Mouse (Mus musculus): ENCODE results near the gene Lrrc38.
A peak's percentile ranks its signal among the peaks of the same experiment; 100 is the strongest.
"Not testable (repeated sequence)": the region's sequence is repeated elsewhere in the genome, so short reads cannot be mapped to it uniquely, and the experiment has no call there.

Lrrc38 gene

DNA sequence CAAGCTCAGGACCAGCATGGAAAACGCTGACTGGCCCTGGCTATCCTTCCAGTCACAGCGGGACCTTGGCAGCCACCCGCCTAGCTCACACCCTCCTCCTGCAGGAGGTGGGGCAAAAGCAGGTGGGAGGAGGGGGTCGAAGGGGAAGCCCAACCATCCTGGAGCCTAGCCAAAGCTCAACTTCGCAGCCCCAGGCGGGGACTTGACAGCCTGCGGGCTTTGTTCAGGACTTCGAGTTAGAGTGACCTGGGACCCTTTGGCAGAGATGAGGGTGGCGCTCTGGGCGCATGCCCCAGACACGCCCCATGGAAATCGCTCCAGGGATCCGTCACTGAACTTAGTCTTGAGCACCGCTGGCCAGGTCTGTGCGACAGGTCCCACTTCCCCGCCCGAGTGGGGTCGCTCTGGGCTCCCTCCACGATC, at the start of gene Lrrc38:
Gene Lrrc38 (plus strand): TSS at position 274 of the 423 bp plus-strand sequence.
- DNase-seq = no peak

- no peak for DNase-seq
Measured at GRCm38 (mm10) chr4:143300113-143300688, 49.4 kb upstream of the Lrrc38 start.

DNA sequence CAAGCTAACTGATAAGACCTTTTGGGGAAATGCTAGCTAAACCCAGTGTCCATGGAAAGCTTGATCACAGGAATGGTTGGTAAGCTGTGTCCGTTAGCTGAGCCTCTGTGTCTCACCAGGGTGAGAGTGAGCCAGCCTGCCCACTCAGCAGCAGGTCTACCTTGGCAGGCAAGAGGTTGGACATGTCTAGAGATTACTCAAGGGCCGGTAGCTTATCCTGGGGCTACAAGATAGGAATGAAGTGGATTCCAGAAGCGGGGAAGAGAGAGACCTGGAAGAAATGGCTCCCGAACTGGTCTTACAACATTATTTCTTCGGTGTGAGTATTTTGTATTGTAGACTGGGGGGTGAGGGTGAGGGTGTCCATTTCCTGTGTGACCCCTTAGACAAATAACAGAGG, 48.5 kb upstream of the Lrrc38 start:
- no peak for DNase-seq

DNA sequence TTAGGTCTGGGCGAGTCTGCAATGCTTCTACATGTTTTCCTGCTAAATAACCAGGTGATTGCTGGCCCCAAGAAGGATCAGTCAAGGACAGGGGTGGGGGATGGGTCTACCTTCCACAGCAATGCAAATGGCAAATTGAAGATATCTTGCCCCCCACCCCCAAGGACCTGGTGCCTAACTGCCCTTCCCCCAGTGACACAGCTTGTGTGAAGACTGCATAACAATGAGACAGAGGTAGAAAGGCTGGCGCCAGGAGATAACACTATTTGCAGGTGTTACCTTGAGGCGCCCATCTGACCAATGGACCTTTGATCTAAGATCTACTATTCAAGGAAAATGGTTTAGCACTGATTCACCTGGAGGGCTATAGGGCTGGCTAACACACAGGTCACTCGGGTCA, 47.7 kb upstream of the Lrrc38 start:
- no peak for DNase-seq

- DNase-seq = no peak
Measured at GRCm38 (mm10) chr4:143302279-143302890, 47.2 kb upstream of the Lrrc38 start.

- DNase-seq = no peak
Measured at GRCm38 (mm10) chr4:143305031-143305430, 44.5 kb upstream of the Lrrc38 start.

GRCm38 (mm10) chr4:143305987-143306772, 43.4 kb upstream of the Lrrc38 start:
- DNase-seq = no peak

- peak; percentile 47 for DNase-seq
Measured at GRCm38 (mm10) chr4:143311341-143311740, 38.2 kb upstream of the Lrrc38 start.

GRCm38 (mm10) chr4:143313299-143313698, 36.3 kb upstream of the Lrrc38 start:
- DNase-seq = no peak

- no peak for DNase-seq
Measured at GRCm38 (mm10) chr4:143324176-143324924, 25.2 kb upstream of the Lrrc38 start.

DNA sequence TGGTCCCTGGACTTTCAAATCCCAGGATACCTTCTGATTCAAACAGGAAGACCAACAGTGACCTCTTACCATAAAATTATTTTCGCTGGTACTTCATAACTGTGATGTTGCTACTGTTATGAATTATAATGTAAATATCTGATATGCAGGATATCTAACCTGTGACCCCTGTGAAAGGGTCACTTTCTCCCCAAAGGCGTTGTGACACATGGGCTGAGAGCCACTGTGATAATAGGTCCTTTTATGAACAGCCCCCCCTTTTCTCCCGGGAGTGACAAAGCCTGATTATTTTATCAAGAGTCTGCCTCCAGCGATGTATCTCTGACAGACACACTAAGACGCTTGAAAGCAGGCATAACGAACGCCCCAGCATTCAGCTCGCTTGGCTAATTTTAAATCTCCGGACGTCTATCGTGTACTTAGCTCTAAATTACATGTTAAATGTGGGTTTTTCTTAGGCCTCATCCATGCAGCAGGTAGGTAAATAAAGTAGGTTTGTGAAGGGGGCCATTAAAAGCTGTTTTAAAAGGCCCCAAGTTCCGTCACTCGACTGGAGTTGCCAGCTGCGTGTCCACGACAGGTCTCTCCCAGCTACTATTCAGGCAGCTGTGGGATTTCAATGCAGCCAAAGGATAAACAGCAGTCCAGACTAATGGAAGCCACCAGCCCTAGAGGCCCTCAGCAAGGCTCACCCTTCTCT, 24.5 kb upstream of the Lrrc38 start:
- no peak for DNase-seq

GRCm38 (mm10) chr4:143325625-143325941, 24.0 kb upstream of the Lrrc38 start:
- DNase-seq = peak; percentile 83

- no peak for DNase-seq
Measured at GRCm38 (mm10) chr4:143330566-143330965, 19.0 kb upstream of the Lrrc38 start.

GRCm38 (mm10) chr4:143331787-143332186, 17.8 kb upstream of the Lrrc38 start:
- no peak for DNase-seq

GRCm38 (mm10) chr4:143334145-143334544, 15.4 kb upstream of the Lrrc38 start:
- DNase-seq = no peak

DNA sequence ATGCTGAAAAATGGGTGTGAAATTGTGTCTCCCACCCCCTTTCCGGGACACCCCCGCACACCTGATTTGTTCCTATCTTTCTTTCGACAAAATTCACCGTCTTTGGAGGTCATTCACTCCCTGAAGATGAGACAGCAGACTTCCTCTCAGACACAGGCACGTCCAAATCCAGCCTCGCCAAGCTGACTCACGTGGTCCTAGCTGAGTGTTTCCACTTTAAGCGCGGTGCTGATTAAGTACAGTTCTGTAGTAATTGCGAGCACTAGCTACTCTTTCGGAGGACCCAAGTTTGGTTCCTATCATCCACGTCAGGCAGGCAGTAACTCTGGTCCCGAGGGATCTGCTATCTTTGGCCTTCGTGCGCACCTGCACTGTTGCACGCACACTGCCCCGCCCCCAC, 14.6 kb upstream of the Lrrc38 start:
- no peak for DNase-seq

GRCm38 (mm10) chr4:143336096-143336495, 13.5 kb upstream of the Lrrc38 start:
- DNase-seq = no peak

- DNase-seq = no peak
Measured at GRCm38 (mm10) chr4:143339808-143340207, 9.7 kb upstream of the Lrrc38 start.

DNA sequence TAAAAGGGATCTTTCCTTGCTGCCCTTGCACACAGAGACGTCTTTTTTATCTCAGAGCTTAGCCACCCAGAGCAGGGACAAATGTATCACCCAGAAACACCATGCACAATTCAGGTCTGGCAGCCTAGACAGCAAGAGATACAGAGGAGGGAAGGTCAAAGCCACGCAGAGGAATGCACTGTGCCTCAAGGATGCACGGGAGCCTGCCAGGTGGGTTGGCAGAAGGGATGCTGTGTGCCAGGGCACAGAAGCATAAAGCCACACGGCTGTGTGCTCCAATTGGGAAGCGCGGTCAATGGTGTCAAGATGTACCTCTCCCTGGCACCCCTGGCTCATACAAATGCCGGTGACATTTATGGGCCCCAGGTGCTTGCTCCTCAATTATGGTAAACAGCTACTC, 8.1 kb upstream of the Lrrc38 start:
- no peak for DNase-seq

DNA sequence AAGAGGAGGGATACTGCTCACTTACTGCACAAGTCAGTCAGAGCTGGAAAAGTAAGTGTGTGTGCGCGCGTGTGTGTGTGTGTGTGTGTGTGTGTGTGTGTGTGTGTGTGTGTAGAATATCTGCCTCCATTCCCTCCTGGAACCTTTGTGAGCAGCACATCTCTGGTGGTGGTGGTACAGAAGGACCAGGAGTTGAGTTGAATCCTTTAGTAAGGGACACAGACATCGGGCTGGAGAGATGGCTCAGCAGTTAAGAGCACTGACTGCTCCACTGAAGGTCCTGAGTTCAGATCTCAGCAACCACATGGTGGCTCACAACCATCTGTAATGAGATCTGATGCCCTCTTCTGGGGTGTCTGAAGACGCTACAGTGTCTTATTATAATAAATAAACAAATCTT, 4.1 kb upstream of the Lrrc38 start:
- not testable (repeated sequence) for DNase-seq

GRCm38 (mm10) chr4:143348678-143349077, 879 bp upstream of the Lrrc38 start:
- DNase-seq = no peak

DNA sequence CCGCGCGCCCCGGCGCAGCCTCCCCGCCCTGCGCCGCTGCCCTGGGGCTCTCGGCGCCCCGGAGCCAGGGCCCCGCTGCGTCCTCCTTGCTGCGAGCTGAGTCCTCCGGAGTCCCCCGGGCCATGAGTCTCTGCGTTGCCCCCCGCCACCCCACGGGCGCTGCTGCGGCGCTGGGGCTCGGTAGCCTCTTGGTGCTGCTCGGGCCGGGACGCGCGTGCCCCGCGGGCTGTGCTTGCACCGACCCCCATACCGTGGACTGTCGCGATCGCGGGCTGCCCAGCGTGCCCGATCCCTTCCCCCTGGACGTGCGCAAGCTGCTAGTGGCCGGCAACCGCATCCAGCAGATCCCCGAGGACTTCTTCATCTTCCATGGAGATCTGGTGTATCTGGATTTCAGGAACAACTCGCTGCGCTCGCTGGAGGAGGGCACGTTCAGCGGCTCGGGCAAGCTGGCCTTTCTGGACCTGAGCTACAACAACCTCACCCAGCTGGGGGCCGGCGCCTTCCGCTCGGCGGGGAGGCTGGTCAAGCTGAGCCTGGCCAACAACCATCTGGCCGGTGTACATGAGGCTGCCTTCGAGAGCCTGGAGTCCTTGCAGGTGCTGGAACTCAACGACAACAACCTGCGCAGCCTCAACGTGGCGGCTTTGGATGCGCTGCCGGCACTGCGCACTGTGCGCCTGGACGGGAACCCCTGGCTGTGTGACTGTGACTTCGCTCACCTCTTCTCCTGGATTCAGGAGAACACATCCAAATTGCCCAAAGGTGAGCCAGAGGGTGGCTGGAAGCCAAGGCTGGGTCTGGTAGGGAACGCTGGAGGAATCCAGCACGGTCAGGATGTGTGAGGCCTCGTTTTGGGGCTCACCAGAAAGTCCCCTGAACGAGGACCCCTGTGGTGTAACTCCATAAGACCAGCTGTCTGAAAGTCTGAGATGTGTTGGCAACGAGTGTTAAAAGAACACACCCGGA, 774 bp downstream of the Lrrc38 start:
- peak; percentile 9 for DNase-seq
